Mouse (Mus musculus): ENCODE data around the gene Ocel1.
A peak's percentile ranks its signal among the peaks of the same experiment; 100 is the strongest.

DNA sequence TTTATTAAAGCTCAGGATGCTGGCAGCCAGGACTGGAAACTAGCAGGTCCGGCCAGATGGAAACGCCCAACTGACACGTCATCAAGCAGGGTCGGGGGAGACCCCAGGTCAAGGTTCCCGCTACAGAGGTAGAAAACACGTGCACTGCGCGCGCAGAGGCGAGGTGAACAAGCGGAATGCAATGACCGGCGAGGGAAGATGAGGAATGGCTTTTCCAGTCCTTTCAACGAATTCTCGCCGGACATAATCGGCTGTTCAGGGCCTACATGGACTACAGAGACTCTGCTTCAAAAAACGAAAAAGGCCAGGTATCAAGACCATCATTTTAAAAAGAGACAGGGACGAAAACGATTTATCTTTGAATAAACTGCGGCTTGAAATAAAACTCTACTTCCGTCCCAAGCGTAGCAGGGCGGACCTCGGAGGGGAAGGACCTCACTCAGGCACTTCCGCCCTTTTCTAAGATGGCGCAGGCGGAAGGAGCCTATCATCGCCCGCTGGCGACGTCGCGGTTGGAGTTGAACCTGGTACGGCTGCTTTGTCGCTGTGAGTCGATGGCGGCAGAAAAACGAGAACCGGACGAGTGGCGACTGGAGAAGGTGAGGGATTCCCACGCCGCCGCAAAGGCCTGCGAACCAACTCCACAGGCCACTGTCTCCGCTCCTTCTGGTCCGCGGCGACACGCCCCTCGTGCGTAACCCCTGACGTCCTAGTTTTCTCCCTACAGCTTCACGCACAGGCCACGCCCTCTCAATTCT lies 4.1 kb upstream of the Ocel1 start, which contains the start of gene Use1:
- no peak for TF ChIP-seq CTCF (conservative IDR thresholded peaks at IDR 0.05 in 1 of 2, IDR thresholded peaks at IDR 0.05 in 1 of 2; ENCODE audit: low read depth in 2 of 2, low read length in 2 of 2)
- peak; percentile 64 for TF ChIP-seq POLR2A (IDR thresholded peaks at IDR 0.05; ENCODE audit: low read depth, low read length)
- TF ChIP-seq ZMIZ1 (IDR thresholded peaks at IDR 0.05; ENCODE audit: low read depth, low read length) = no peak; the same call in 1 of the 2 replicates
- TF ChIP-seq MAFK (IDR thresholded peaks at IDR 0.05; ENCODE audit: insufficient replicate concordance, low read length) = no peak
- no peak for TF ChIP-seq USF2 (conservative IDR thresholded peaks at IDR 0.05; ENCODE audit: low read depth, low read length)
- TF ChIP-seq RCOR1 (conservative IDR thresholded peaks at IDR 0.05; ENCODE audit: low read depth, low read length) = no peak
- peak; percentile 95 for TF ChIP-seq MAX (IDR thresholded peaks at IDR 0.05; ENCODE audit: low read length)
- TF ChIP-seq UBTF (IDR thresholded peaks at IDR 0.05; ENCODE audit: low read depth, low read length) = no peak
- TF ChIP-seq CHD2 (IDR thresholded peaks at IDR 0.05; ENCODE audit: low read length) = peak; percentile 58; the same call in 1 of the 2 replicates
- no peak for TF ChIP-seq ZNF384 (IDR thresholded peaks at IDR 0.05; ENCODE audit: low read depth, low read length)
- no peak for TF ChIP-seq EP300 (IDR thresholded peaks at IDR 0.05; ENCODE audit: low read length)
